Mouse (Mus musculus) CH12.LX (cell line): ENCODE measurements around the gene Espl1. TPM values are rescaled to one million over a fixed set of nuclear protein-coding genes. Genes with fewer than 3 reads are reported as not detected.

ENCODE experiments used
- DNase-seq: peaks from one replicate; pipeline ENCODE4 v3.0.0-alpha.2; 2013; ENCODE audit errors: extremely low read depth
- H3K27ac ChIP-seq: 2 replicates; pipeline ENCODE4 v1.5.1; 2012; ENCODE audit warnings: low read depth, mild to moderate bottlenecking, control low read depth, moderate library complexity; ENCODE audit not compliant: insufficient read depth
- H3K27me3 ChIP-seq: replicated peaks from 2 replicates; pipeline ENCODE3; 2012; ENCODE audit warnings: inconsistent platforms
- H3K36me3 ChIP-seq, 2 experiments: replicated peaks in 1 of 2; 2 replicates each; pipeline versions ENCODE3 to v1.6.1; 2012; ENCODE audit warnings: inconsistent platforms in 1 of 2, low read length in 1 of 2, mild to moderate bottlenecking in 1 of 2, mixed read lengths in 1 of 2, moderate library complexity in 1 of 2; ENCODE audit not compliant: control insufficient read depth in 1 of 2, insufficient read depth in 1 of 2
- H3K4me1 ChIP-seq, 2 experiments: 2 replicates each; pipeline ENCODE4 v1.6.1; 2012; ENCODE audit warnings: inconsistent platforms in 1 of 2, moderate library complexity in 1 of 2; ENCODE audit not compliant: insufficient read depth in 2 of 2, control insufficient read depth in 1 of 2
- H3K4me2 ChIP-seq: 2 replicates; pipeline ENCODE4 v1.6.1; 2012; ENCODE audit warnings: low read depth, mild to moderate bottlenecking, control low read depth; ENCODE audit not compliant: poor library complexity, insufficient read depth, severe bottlenecking
- H3K4me3 ChIP-seq, 3 experiments: fragments of 150-350 bp in 1 of 3; sonication (generic) in 1 of 3; replicated peaks in 1 of 3; 2 replicates each; pipeline versions ENCODE3 to v1.5.1; 2011 to 2012; ENCODE audit warnings: low read depth in 2 of 3, low read length in 2 of 3, mild to moderate bottlenecking in 2 of 3, moderate library complexity in 2 of 3, control low read depth in 1 of 3, improper control_type of control experiment in 1 of 3, inconsistent platforms in 1 of 3, mixed read lengths in 1 of 3; ENCODE audit not compliant: poor library complexity in 1 of 3
- H3K79me2 ChIP-seq: replicated peaks from 2 replicates; pipeline ENCODE4 v1.6.1; 2012; ENCODE audit warnings: mild to moderate bottlenecking, moderate library complexity; ENCODE audit not compliant: control insufficient read depth, poor library complexity, insufficient read depth, severe bottlenecking; ENCODE audit errors: extremely low read depth
- H3K9ac ChIP-seq: 2 replicates; pipeline ENCODE4 v1.6.1; 2012; ENCODE audit warnings: low read depth, mild to moderate bottlenecking, control low read depth, moderate library complexity; ENCODE audit not compliant: insufficient read depth
- H3K9me3 ChIP-seq: replicated peaks from 2 replicates; pipeline ENCODE3; 2012; ENCODE audit warnings: low read length, inconsistent platforms, mixed read lengths
- BHLHE40 ChIP-seq: IDR thresholded peaks from 2 replicates; pipeline ENCODE4 v1.6.1; 2011; ENCODE audit warnings: mild to moderate bottlenecking, low read depth, low read length, improper control_type of control experiment
- CHD1 ChIP-seq: IDR thresholded peaks from 2 replicates; pipeline ENCODE4 v1.6.1; 2012; ENCODE audit warnings: low read depth, low read length, improper control_type of control experiment, inconsistent platforms
- CHD2 ChIP-seq: IDR thresholded peaks from 2 replicates; pipeline ENCODE4 v1.6.1; 2011; ENCODE audit warnings: low read length, improper control_type of control experiment
- CTCF ChIP-seq, 2 experiments: IDR thresholded peaks in 1 of 2; conservative IDR thresholded peaks in 1 of 2; 2 replicates each; pipeline ENCODE4 v1.5.1; 2011 to 2012; ENCODE audit warnings: low read depth in 2 of 2, low read length in 2 of 2, improper control_type of control experiment in 1 of 2, inconsistent platforms in 1 of 2, mild to moderate bottlenecking in 1 of 2, moderate library complexity in 1 of 2
- E2F4 ChIP-seq: IDR thresholded peaks from 2 replicates; pipeline ENCODE4 v1.6.1; 2011; ENCODE audit warnings: low read depth, low read length, improper control_type of control experiment; ENCODE audit not compliant: insufficient replicate concordance
- ELF1 ChIP-seq: IDR thresholded peaks from 2 replicates; pipeline ENCODE4 v1.6.1; 2014; ENCODE audit warnings: low read depth, mild to moderate bottlenecking, inconsistent platforms, low read length, improper control_type of control experiment
- EP300 ChIP-seq: IDR thresholded peaks from 2 replicates; pipeline ENCODE4 v1.6.1; 2011; ENCODE audit warnings: low read length, improper control_type of control experiment
- ETS1 ChIP-seq: conservative IDR thresholded peaks from 2 replicates; pipeline ENCODE4 v1.6.1; 2012; ENCODE audit warnings: low read depth, mild to moderate bottlenecking, inconsistent platforms, low read length, improper control_type of control experiment, moderate library complexity
- GABPA ChIP-seq: IDR thresholded peaks from 2 replicates; pipeline ENCODE4 v1.6.1; 2012; ENCODE audit warnings: low read depth, low read length, improper control_type of control experiment, inconsistent platforms; ENCODE audit not compliant: insufficient replicate concordance
- HCFC1 ChIP-seq: IDR thresholded peaks from 2 replicates; pipeline ENCODE4 v1.6.1; 2012; ENCODE audit warnings: low read depth, mild to moderate bottlenecking, inconsistent platforms, low read length, improper control_type of control experiment
- IRF4 ChIP-seq: IDR thresholded peaks from 2 replicates; pipeline ENCODE4 v1.6.1; 2014; ENCODE audit warnings: low read depth, mild to moderate bottlenecking, inconsistent platforms, low read length, improper control_type of control experiment
- JUN ChIP-seq: IDR thresholded peaks from 2 replicates; pipeline ENCODE4 v1.6.1; 2011; ENCODE audit warnings: low read depth, mild to moderate bottlenecking, low read length, improper control_type of control experiment, moderate library complexity; ENCODE audit not compliant: insufficient read depth
- MAX ChIP-seq: IDR thresholded peaks from 2 replicates; pipeline ENCODE4 v1.6.1; 2011; ENCODE audit warnings: low read length, improper control_type of control experiment
- MAZ ChIP-seq: IDR thresholded peaks from 2 replicates; pipeline ENCODE4 v1.6.1; 2012; ENCODE audit warnings: low read depth, mild to moderate bottlenecking, inconsistent platforms, low read length, improper control_type of control experiment, moderate library complexity
- MXI1 ChIP-seq: IDR thresholded peaks from 2 replicates; pipeline ENCODE4 v1.6.1; 2011; ENCODE audit warnings: mild to moderate bottlenecking, low read depth, low read length, improper control_type of control experiment
- MYC ChIP-seq: IDR thresholded peaks from 2 replicates; pipeline ENCODE4 v1.6.1; 2011; ENCODE audit warnings: low read depth, mild to moderate bottlenecking, improper control_type of control experiment, low read length
- NELFE ChIP-seq: IDR thresholded peaks from 2 replicates; pipeline ENCODE4 v1.6.1; 2011; ENCODE audit warnings: low read depth, low read length, improper control_type of control experiment
- NRF1 ChIP-seq: IDR thresholded peaks from 2 replicates; pipeline ENCODE4 v1.6.1; 2014; ENCODE audit warnings: low read depth, mild to moderate bottlenecking, inconsistent platforms, low read length, improper control_type of control experiment, moderate library complexity
- RAD21 ChIP-seq: IDR thresholded peaks from 2 replicates; pipeline ENCODE4 v1.6.1; 2011; ENCODE audit warnings: low read depth, mild to moderate bottlenecking, low read length, improper control_type of control experiment, moderate library complexity
- RCOR1 ChIP-seq: conservative IDR thresholded peaks from 2 replicates; pipeline ENCODE4 v1.6.1; 2012; ENCODE audit warnings: low read depth, mild to moderate bottlenecking, inconsistent platforms, low read length, improper control_type of control experiment
- SIN3A ChIP-seq: IDR thresholded peaks from 2 replicates; pipeline ENCODE4 v1.6.1; 2012; ENCODE audit warnings: low read length, improper control_type of control experiment, inconsistent platforms
- SMC3 ChIP-seq: IDR thresholded peaks from 2 replicates; pipeline ENCODE4 v1.6.1; 2011; ENCODE audit warnings: low read depth, low read length, improper control_type of control experiment
- TBP ChIP-seq: conservative IDR thresholded peaks from 2 replicates; pipeline ENCODE4 v1.6.1; 2011; ENCODE audit warnings: low read depth, low read length, improper control_type of control experiment
- TCF12 ChIP-seq: IDR thresholded peaks from 2 replicates; pipeline ENCODE4 v1.6.1; 2014; ENCODE audit warnings: low read depth, mild to moderate bottlenecking, inconsistent platforms, low read length, improper control_type of control experiment
- USF1 ChIP-seq: IDR thresholded peaks from 2 replicates; pipeline ENCODE4 v1.6.1; 2014; ENCODE audit warnings: low read depth, mild to moderate bottlenecking, inconsistent platforms, low read length, improper control_type of control experiment
- ZC3H11A ChIP-seq: IDR thresholded peaks from 2 replicates; pipeline ENCODE4 v1.6.1; 2012; ENCODE audit warnings: low read depth, mild to moderate bottlenecking, inconsistent platforms, low read length, improper control_type of control experiment
- ZMIZ1 ChIP-seq: IDR thresholded peaks from 2 replicates; pipeline ENCODE4 v1.6.1; 2012; ENCODE audit warnings: low read depth, mild to moderate bottlenecking, inconsistent platforms, low read length, improper control_type of control experiment
- ZNF384 ChIP-seq: IDR thresholded peaks from 2 replicates; pipeline ENCODE4 v1.6.1; 2012; ENCODE audit warnings: low read depth, low read length, improper control_type of control experiment, inconsistent platforms
- dilution Hi-C: fragments of 300-500 bp; cut with MboI; formaldehyde crosslinking; loops from 2 replicates; pipeline ENCODE4 v1.14.3; 2020; ENCODE audit warnings: low sequenced_read_pairs; ENCODE audit not compliant: extremely low pct_unique_long_range_greater_than_20kb, extremely low pct_ligation_motif_present
- in situ Hi-C: fragments of 300-500 bp; cut with MboI; formaldehyde crosslinking; loops from 3 replicates; pipeline ENCODE4 v1.14.3; 2019; ENCODE audit warnings: low sequenced_read_pairs, low pct_ligation_motif_present, low pct_unique_long_range_greater_than_20kb, mixed read lengths
- polyA plus RNA-seq: library from polyadenylated mRNA; unstranded; fragments of >175 nt; gene quantifications from 2 replicates; pipeline ENCODE4 v1.2.1, GENCODE M21; 2012; ENCODE audit warnings: low read depth; ENCODE audit not compliant: insufficient read length
- total RNA-seq, 2 experiments: library from RNA; depleted of rRNA; stranded (reverse); fragments of 300-350 nt in 1 of 2; fragments of >200 nt in 1 of 2; gene quantifications; 2 replicates each; pipeline ENCODE4 v1.2.3; 2012 to 2014

Gene Espl1
- total and polyA plus RNA-seq, 3 experiments: 41.3 to 80.7 (median 51.0) TPM

DNA sequence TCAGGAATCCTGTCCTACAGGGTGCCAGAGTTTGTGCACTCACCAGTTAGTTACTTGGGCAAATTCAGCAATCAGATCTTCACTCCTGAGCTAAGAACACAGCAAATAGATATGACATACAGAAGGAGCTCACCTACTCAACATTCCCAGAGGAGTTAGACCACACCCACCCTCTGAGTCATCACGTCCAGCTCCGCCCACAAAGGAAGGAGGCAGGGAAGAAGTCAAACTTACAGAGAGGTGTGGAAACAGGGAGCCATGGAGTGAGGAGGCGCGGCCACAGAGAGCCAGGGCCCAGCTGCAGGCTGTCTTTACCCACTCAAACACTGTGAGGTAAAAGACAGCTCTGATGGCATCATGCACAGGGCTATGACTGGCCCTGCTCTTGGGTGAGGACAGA, 50.4 kb downstream of the Espl1 start:
- Histone ChIP-seq H3K27me3 (no peaks in the 10 kb centered on the region), H3K9ac (no peak overlapping the region), H3K79me2 (peaks cover 15% of the 10 kb centered on the region), H3K4me2 (no peak overlapping the region), H3K27ac (no peak overlapping the region), H3K4me3 (no peak overlapping the region), H3K36me3 (peaks cover 38 to 68% of the 10 kb centered on the region in 2 experiments), H3K4me1 (peaks cover 3 to 16% of the 10 kb centered on the region in 2 experiments; a peak in 3 of 4 replicates), H3K9me3 (no peaks in the 10 kb centered on the region)
- TF ChIP-seq CTCF (conservative IDR thresholded peaks at IDR 0.05 in 1 of 2, IDR thresholded peaks at IDR 0.05 in 1 of 2; ENCODE audit: low read depth in 2 of 2, low read length in 2 of 2) (no peak), TBP (no peak), USF1 (no peak), SMC3 (no peak), EP300 (no peak), SIN3A (no peak), TCF12 (no peak), ZMIZ1 (no peak), NRF1 (no peak), ZC3H11A (no peak), JUN (no peak), GABPA (no peak), IRF4 (no peak)
- dilution Hi-C loops: no loop called here
- in situ Hi-C loops: no loop called here
- DNase-seq: no peak

- Histone ChIP-seq H3K9ac (peak within 1 kb of the TSS; percentile 86), H3K27ac (peak within 1 kb of the TSS; percentile 33), H3K79me2 (peaks cover 15% of the 10 kb centered on the region), H3K9me3 (peaks cover 3% of the 10 kb centered on the region), H3K36me3 (peaks cover 23 to 31% of the 10 kb centered on the region in 2 experiments), H3K27me3 (peaks cover 3% of the 10 kb centered on the region), H3K4me3 (peak within 1 kb of the TSS; percentile 80 to 98 (median 82)), H3K4me1 (peaks cover 3 to 17% of the 10 kb centered on the region in 2 experiments; a peak in 3 of 4 replicates), H3K4me2 (peak within 1 kb of the TSS; percentile 92)
- in situ Hi-C loops (no loop called here), dilution Hi-C loops (no loop called here)
- DNase-seq: peak; percentile 98
- TF ChIP-seq MXI1 (peak; percentile 73), RCOR1 (peak; percentile 61; the same call in 1 of the 2 replicates), JUN (no peak), MYC (0 out of 2 replicates have a peak, but pooled peaks have one; percentile 62), CTCF (conservative IDR thresholded peaks at IDR 0.05 in 1 of 2, IDR thresholded peaks at IDR 0.05 in 1 of 2; ENCODE audit: low read depth in 2 of 2, low read length in 2 of 2) (peak; percentile 70 to 92), CHD2 (peak; percentile 44), ZNF384 (no peak), E2F4 (peak; percentile 93; the same call in 1 of the 2 replicates), RAD21 (no peak; the same call in 1 of the 2 replicates), HCFC1 (peak; percentile 93), NRF1 (peak; percentile 59), ETS1 (peak; percentile 52; the same call in 1 of the 2 replicates), MAZ (peak; percentile 86), BHLHE40 (peak; percentile 25; the same call in 1 of the 2 replicates), TCF12 (peak; percentile 90), CHD1 (no peak; the same call in 1 of the 2 replicates), IRF4 (peak; percentile 80), ELF1 (peak; percentile 99), SIN3A (peak; percentile 97), GABPA (peak; percentile 18; the same call in 1 of the 2 replicates), USF1 (no peak), SMC3 (peak; percentile 29), TBP (peak; percentile 77), NELFE (peak; percentile 87), MAX (peak; percentile 75)
These were observed 54.3 kb downstream of the Espl1 start, which contains the start of gene Aaas for GRCm38 (mm10) chr15:102350138-102350941. Gene Aaas, minus strand, starts transcription at chr15:102350771.
